Mouse (Mus musculus) ovary, adult 18-20 months (tissue): ENCODE measurements around the gene Knstrn.

Experiments
- DNase-seq: peaks from one replicate; pipeline ENCODE4 v3.0.0; 2022; ENCODE audit warnings: low spot score, mixed read lengths

Gene Knstrn

GRCm38 (mm10) chr2:118861454-118862339 lies 47.9 kb downstream of the Knstrn start, which contains the start of gene Ivd:
Gene Ivd, plus strand, starts transcription at chr2:118861954.
- DNase-seq = peak; percentile 93

- no peak for DNase-seq
These were observed 48.5 kb downstream of the Knstrn start for GRCm38 (mm10) chr2:118862340-118862675.

GRCm38 (mm10) chr2:118870601-118871000 lies 56.8 kb downstream of the Knstrn start:
- DNase-seq = no peak

GRCm38 (mm10) chr2:118871032-118871431 lies 57.2 kb downstream of the Knstrn start:
- no peak for DNase-seq

- no peak for DNase-seq
These were observed 59.2 kb downstream of the Knstrn start for GRCm38 (mm10) chr2:118873018-118873417.

GRCm38 (mm10) chr2:118873890-118874430 lies 60.2 kb downstream of the Knstrn start:
- no peak for DNase-seq

GRCm38 (mm10) chr2:118875316-118875715 lies 61.5 kb downstream of the Knstrn start:
- DNase-seq = no peak

GRCm38 (mm10) chr2:118876453-118876852 lies 62.6 kb downstream of the Knstrn start:
- no peak for DNase-seq

- DNase-seq = no peak
These were observed 67.2 kb downstream of the Knstrn start for GRCm38 (mm10) chr2:118881019-118881418.

- DNase-seq = no peak
These were observed 68.2 kb downstream of the Knstrn start for GRCm38 (mm10) chr2:118881956-118882355.

GRCm38 (mm10) chr2:118882840-118883679 lies 69.3 kb downstream of the Knstrn start:
- peak; percentile 71 for DNase-seq

- no peak for DNase-seq
These were observed 73.6 kb downstream of the Knstrn start for GRCm38 (mm10) chr2:118887440-118887839.

- no peak for DNase-seq
These were observed 74.2 kb downstream of the Knstrn start for GRCm38 (mm10) chr2:118887845-118888548.

- DNase-seq = peak; percentile 31
These were observed 77.4 kb downstream of the Knstrn start for GRCm38 (mm10) chr2:118891173-118891572.

GRCm38 (mm10) chr2:118895990-118896913 lies 82.4 kb downstream of the Knstrn start:
- DNase-seq = peak; percentile 50

GRCm38 (mm10) chr2:118896914-118897291 lies 83.1 kb downstream of the Knstrn start:
- DNase-seq = no peak

GRCm38 (mm10) chr2:118897392-118897791 lies 83.6 kb downstream of the Knstrn start:
- no peak for DNase-seq

GRCm38 (mm10) chr2:118897808-118898207 lies 84.0 kb downstream of the Knstrn start:
- DNase-seq = no peak

- DNase-seq = no peak
These were observed 85.0 kb downstream of the Knstrn start for GRCm38 (mm10) chr2:118898771-118899170.

GRCm38 (mm10) chr2:118899306-118899705 lies 85.5 kb downstream of the Knstrn start:
- DNase-seq = no peak
